Mouse (Mus musculus) lung, adult 2 months (tissue): ENCODE data around the gene Foxl1.

Source experiments
- CTCF ChIP-seq: fragments of 200-500 bp; IDR thresholded peaks from 2 replicates; pipeline ENCODE4 v1.5.1; 2011; ENCODE audit warnings: mild to moderate bottlenecking, low read length, control low read depth; ENCODE audit not compliant: insufficient read depth
- POLR2A ChIP-seq: fragments of 200-500 bp; IDR thresholded peaks from 2 replicates; pipeline ENCODE4 v1.6.1; 2011; ENCODE audit warnings: low read depth, mild to moderate bottlenecking, control low read depth, low read length, borderline replicate concordance; ENCODE audit errors: extremely low read depth

GRCm38 (mm10) chr8:121081398-121081797 is 46.3 kb upstream of the Foxl1 start:
- TF ChIP-seq CTCF (no peak), POLR2A (no peak)
